Mouse (Mus musculus): Measurements from ENCODE around the gene Txndc5. TPM values are rescaled to one million over a fixed set of nuclear protein-coding genes. Genes with fewer than 3 reads are reported as not detected.

Gene Txndc5
- polyA plus RNA-seq, 1 experiment: 194 TPM

- DNase-seq (ENCODE audit: low read depth, low spot score): no peak
- 5% methylated on average over 15 of the region's 15 CpGs for WGBS
Measured at GRCm38 (mm10) chr13:38527041-38527796, 1.4 kb downstream of the Txndc5 start.

GRCm38 (mm10) chr13:38526116-38526515 is 2.5 kb downstream of the Txndc5 start:
- DNase-seq (ENCODE audit: low read depth, low spot score): no peak
- 34% methylated on average over 2 of the region's 2 CpGs for WGBS

- WGBS: 40% methylated on average over 3 of the region's 3 CpGs
- DNase-seq (ENCODE audit: low read depth, low spot score): no peak
Measured at GRCm38 (mm10) chr13:38525261-38525660, 3.4 kb downstream of the Txndc5 start.

- no peak for DNase-seq (ENCODE audit: low read depth, low spot score)
Measured at GRCm38 (mm10) chr13:38523231-38523630, 5.4 kb downstream of the Txndc5 start.

GRCm38 (mm10) chr13:38522056-38522654 is 6.5 kb downstream of the Txndc5 start:
- WGBS: 56% methylated on average over 4 of the region's 4 CpGs
- no peak for DNase-seq (ENCODE audit: low read depth, low spot score)

More at GRCm38 (mm10) chr13:38523231-38523630, 5.4 kb downstream of the Txndc5 start:
- 83% methylated on average over 11 of the region's 11 CpGs for WGBS

- WGBS: 84% methylated on average over 11 of the region's 11 CpGs
- DNase-seq (ENCODE audit: low read depth, low spot score): no peak
Measured at GRCm38 (mm10) chr13:38520299-38520698, 8.3 kb downstream of the Txndc5 start.

- DNase-seq (ENCODE audit: low read depth, low spot score): no peak
- 83% methylated on average over 11 of the region's 11 CpGs for WGBS
Measured at GRCm38 (mm10) chr13:38516582-38516981, 12.0 kb downstream of the Txndc5 start.

- 46% methylated on average over 3 of the region's 3 CpGs for WGBS
- DNase-seq (ENCODE audit: low read depth, low spot score): no peak
Measured at GRCm38 (mm10) chr13:38515845-38516244, 12.8 kb downstream of the Txndc5 start.

GRCm38 (mm10) chr13:38515431-38515830 is 13.2 kb downstream of the Txndc5 start:
- no peak for DNase-seq (ENCODE audit: low read depth, low spot score)
- 36% methylated on average over 2 of the region's 2 CpGs for WGBS

- 87% methylated on average over 7 of the region's 7 CpGs for WGBS
- DNase-seq (ENCODE audit: low read depth, low spot score): no peak
Measured at GRCm38 (mm10) chr13:38513921-38514320, 14.7 kb downstream of the Txndc5 start.

GRCm38 (mm10) chr13:38511979-38512378 is 16.6 kb downstream of the Txndc5 start:
- 68% methylated on average over 10 of the region's 10 CpGs for WGBS
- no peak for DNase-seq (ENCODE audit: low read depth, low spot score)

GRCm38 (mm10) chr13:38509681-38510341 is 18.8 kb downstream of the Txndc5 start:
- no peak for DNase-seq (ENCODE audit: low read depth, low spot score)
- 92% methylated on average over 8 of the region's 8 CpGs for WGBS

GRCm38 (mm10) chr13:38506936-38507335 is 21.7 kb downstream of the Txndc5 start:
- DNase-seq (ENCODE audit: low read depth, low spot score): no peak
- 94% methylated on average over 10 of the region's 10 CpGs for WGBS

GRCm38 (mm10) chr13:38506320-38506719 is 22.3 kb downstream of the Txndc5 start:
- no peak for DNase-seq (ENCODE audit: low read depth, low spot score)

GRCm38 (mm10) chr13:38503137-38503849 is 25.3 kb downstream of the Txndc5 start:
- DNase-seq (ENCODE audit: low read depth, low spot score): no peak

More at GRCm38 (mm10) chr13:38506320-38506719, 22.3 kb downstream of the Txndc5 start:
- 82% methylated on average over 8 of the region's 8 CpGs for WGBS

GRCm38 (mm10) chr13:38501314-38501713 is 27.3 kb downstream of the Txndc5 start:
- DNase-seq (ENCODE audit: low read depth, low spot score): no peak

More at GRCm38 (mm10) chr13:38503137-38503849, 25.3 kb downstream of the Txndc5 start:
- WGBS: 82% methylated on average over 14 of the region's 14 CpGs

GRCm38 (mm10) chr13:38496715-38497114 is 31.9 kb downstream of the Txndc5 start:
- no peak for DNase-seq (ENCODE audit: low read depth, low spot score)
- 31% methylated on average over 3 of the region's 3 CpGs for WGBS

More at GRCm38 (mm10) chr13:38501314-38501713, 27.3 kb downstream of the Txndc5 start:
- WGBS: 83% methylated on average over 12 of the region's 12 CpGs

GRCm38 (mm10) chr13:38486767-38487166 is 41.9 kb downstream of the Txndc5 start:
- 56% methylated on average over 6 of the region's 6 CpGs for WGBS
- DNase-seq (ENCODE audit: low read depth, low spot score): no peak

GRCm38 (mm10) chr13:38484701-38485100 is 43.9 kb downstream of the Txndc5 start:
- DNase-seq (ENCODE audit: low read depth, low spot score): no peak
- WGBS: 73% methylated on average over 5 of the region's 5 CpGs

GRCm38 (mm10) chr13:38481021-38481420 is 47.6 kb downstream of the Txndc5 start:
- no peak for DNase-seq (ENCODE audit: low read depth, low spot score)
- 75% methylated on average over 7 of the region's 7 CpGs for WGBS
